Mouse (Mus musculus): ENCODE measurements at regions not wholly inside any gene's neighbourhood (a gene's known extent, or its start where the extent isn't known, plus 50 kb on each side); places are given as distances from the start of the nearest gene placed in this dataset.

- TF ChIP-seq CTCF (IDR thresholded peaks at IDR 0.05 in 2 of 3, conservative IDR thresholded peaks at IDR 0.05 in 1 of 3; ENCODE audit: control insufficient read depth in 1 of 3, insufficient read depth in 1 of 3, low read depth in 2 of 3, low read length in 3 of 3, poor library complexity in 1 of 3, severe bottlenecking in 1 of 3) (no peak), MAZ (IDR thresholded peaks at IDR 0.05; ENCODE audit: low read depth, low read length) (no peak), UBTF (IDR thresholded peaks at IDR 0.05; ENCODE audit: borderline replicate concordance, insufficient read depth, low read depth, low read length) (no peak), NELFE (IDR thresholded peaks at IDR 0.05; ENCODE audit: low read depth, low read length) (no peak), E2F4 (IDR thresholded peaks at IDR 0.05; ENCODE audit: borderline replicate concordance, low read depth, low read length) (no peak), TCF12 (IDR thresholded peaks at IDR 0.05; ENCODE audit: low read depth, low read length) (no peak), RCOR1 (IDR thresholded peaks at IDR 0.05; ENCODE audit: low read depth, low read length) (no peak), ZC3H11A (IDR thresholded peaks at IDR 0.05; ENCODE audit: low read depth, low read length) (no peak), POLR2A (IDR thresholded peaks at IDR 0.05; ENCODE audit: control insufficient read depth in 1 of 2, insufficient read depth in 1 of 2, low read depth in 1 of 2, low read length in 2 of 2, poor library complexity in 1 of 2) (no peak), GABPA (IDR thresholded peaks at IDR 0.05; ENCODE audit: low read depth, low read length) (no peak), EP300 (IDR thresholded peaks at IDR 0.05; ENCODE audit: low read depth in 1 of 2, low read length in 2 of 2) (no peak), MAX (IDR thresholded peaks at IDR 0.05; ENCODE audit: low read length) (no peak), RAD21 (IDR thresholded peaks at IDR 0.05; ENCODE audit: low read depth, low read length) (no peak), MEF2A (IDR thresholded peaks at IDR 0.05; ENCODE audit: extremely low read depth, insufficient replicate concordance, low read depth, low read length, poor library complexity, severe bottlenecking) (no peak)
Measured at GRCm38 (mm10) chr16:49644416-49644815, 54.6 kb upstream of the Ift57 start.

Measured in MEL (cell line).